Mouse (Mus musculus) bone marrow, adult 2 months (tissue): Measurements from ENCODE around the gene Tmem256.

Source experiments
- CTCF ChIP-seq: fragments of 200-500 bp; IDR thresholded peaks from 2 replicates; pipeline ENCODE4 v1.5.1; 2011; ENCODE audit warnings: low read length, control low read depth; ENCODE audit not compliant: control insufficient read depth, insufficient read depth
- POLR2A ChIP-seq: fragments of 200-500 bp; IDR thresholded peaks from 2 replicates; pipeline ENCODE4 v1.6.1; 2011; ENCODE audit warnings: low read depth, mild to moderate bottlenecking, control low read depth, low read length, borderline replicate concordance; ENCODE audit not compliant: control insufficient read depth

GRCm38 (mm10) chr11:69846198-69846680, 7.9 kb downstream of the Tmem256 start, which contains the start of gene Plscr3:
- TF ChIP-seq CTCF, result no peak
- TF ChIP-seq POLR2A, result peak; percentile 89
